Mouse (Mus musculus) kidney, adult 18-20 months (tissue): Measurements from ENCODE around the gene Soat2.

Experiments
- DNase-seq: peaks from one replicate; pipeline ENCODE4 v3.0.0; 2021

The Soat2 gene

DNA sequence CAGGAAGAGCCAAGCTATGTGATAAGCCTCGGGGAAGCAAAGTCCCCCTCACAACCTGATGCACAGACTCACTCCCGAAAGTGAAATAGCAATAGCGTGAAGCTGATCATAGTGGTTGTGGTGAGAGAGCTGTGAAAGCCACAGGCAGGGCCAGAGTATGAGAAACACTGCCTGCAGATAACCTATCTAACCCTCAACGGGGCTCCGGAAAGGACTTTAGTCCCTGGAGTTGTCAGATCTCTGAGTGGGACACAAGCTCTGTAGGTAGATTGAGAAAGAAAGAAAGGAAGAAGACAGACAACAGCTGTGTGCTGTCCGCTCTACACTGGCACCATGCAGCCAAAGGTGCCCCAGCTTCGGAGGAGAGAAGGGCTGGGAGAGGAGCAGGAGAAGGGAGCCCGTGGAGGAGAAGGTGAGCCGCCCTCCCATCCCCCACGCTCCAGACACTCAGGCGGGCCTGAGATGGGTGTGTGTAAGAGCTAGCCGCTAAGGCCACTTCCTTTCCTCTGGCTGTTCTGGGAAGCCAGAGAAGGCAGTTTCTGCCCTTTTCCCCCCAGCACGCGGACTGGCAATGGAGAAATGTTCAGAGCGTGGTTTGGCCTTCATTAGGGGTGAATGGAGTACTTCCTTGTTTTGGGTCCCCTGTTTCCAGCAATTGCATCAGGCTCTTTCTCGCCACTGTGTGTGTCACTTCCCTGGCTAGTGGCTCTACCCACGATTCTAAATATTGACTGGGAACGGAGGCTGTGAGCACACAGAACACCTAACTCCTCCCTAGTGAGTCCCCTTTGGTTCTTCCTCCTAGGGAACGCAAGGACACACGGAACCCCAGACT, at the start of gene Soat2:
Gene Soat2, plus strand, starts transcription at position 226 of the 835 bp plus-strand sequence.
- DNase-seq: peak; percentile 38

DNA sequence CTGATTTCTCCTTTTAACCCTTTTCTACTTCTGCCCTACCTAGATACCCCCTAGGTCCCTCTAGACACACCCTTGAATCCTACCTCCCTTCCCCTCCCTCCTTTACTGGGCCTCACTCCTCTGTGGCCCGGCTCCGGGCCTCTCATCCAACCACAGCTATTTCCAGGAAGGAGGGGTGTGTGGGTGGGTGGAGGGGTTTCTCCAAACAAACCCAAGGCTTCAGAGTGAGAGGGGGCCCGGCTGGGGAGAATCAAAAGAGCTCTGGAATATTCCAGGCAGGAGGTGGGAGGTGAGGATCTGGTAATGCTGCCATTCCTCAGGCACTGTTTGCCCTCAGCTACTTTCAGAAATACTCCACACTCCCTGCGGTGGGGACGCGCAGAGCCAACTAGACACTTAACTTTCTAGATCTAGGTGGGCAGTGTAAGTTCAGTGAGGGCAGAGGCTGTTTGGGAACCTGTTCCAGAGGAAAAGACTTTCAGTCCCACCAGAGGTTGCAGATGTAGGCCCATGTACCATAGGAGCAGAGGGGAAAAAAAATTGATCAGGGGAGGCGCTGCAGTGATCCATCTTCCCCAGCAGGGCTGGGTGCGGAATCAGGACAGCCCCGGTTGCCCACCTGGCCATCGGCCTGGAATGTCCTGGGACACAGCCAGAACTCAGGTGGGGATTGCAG, 49.2 kb upstream of the Soat2 start:
- no peak for DNase-seq

DNA sequence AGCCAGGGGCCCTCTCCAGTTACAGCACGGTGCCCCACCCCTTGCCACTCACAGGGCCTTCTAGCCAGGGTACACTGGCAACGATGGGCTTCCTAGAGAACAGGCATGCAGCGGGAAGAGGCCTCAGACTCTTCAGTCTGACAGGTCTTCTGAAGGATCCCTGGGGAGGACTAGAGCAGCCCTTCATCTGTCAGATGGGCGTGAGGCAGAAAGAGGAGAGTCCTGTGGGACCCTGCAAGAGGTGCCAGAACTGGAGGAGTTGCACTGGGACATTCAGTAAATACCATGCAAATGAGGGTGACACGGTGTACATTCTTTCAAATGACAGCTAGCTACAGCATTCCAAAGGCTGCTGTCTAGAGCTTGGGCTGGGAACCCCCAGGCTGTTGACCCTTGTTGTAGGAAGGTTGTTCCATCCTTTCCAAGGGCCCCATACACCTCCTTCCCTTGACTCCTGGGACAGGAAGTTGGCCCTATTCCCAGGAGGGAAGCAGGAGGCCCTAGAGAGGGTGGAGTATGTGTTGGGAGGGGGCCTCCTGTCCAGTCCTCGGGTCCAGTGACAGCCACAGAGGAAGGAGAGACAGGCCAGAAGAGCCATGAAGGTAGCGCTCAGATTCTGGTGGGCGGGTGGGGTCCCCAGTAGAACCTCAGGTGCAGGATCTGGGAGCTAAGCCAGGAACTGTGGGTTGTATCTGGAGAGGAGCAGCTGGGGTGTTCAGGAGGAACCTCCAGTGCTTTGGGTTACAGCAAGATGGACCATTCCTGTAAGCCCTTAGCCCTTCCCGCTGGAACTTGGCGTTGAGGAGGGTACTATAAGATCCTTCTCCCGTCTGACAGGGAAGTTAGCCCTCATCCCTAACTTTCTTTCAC, 48.4 kb upstream of the Soat2 start:
- DNase-seq: peak; percentile 82

GRCm38 (mm10) chr15:102102548-102103121, 47.7 kb upstream of the Soat2 start:
- DNase-seq: peak; percentile 82

- DNase-seq: no peak
Observed at GRCm38 (mm10) chr15:102103371-102103946, 46.9 kb upstream of the Soat2 start.

- peak; percentile 94 for DNase-seq
Observed at GRCm38 (mm10) chr15:102103947-102104555, 46.3 kb upstream of the Soat2 start.

DNA sequence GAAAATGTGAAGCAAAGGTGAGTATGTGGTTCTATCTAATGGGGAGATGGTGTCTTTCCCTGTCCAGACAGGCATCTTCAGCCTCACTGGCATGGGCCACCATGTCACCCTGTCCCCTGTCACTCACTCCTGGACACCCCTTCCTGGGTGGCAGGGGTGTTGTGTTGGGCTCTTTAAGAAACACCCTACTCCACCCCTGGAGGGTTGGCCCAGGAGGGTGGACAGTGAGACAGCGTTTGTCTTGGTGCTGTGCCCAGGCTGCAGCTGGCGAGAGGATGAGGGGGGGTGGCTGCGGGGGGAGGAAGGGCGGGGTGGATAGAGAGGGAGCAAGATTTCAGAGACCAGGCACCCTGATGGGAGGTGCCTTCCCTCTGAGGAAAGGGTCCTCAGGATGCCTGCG, 45.0 kb upstream of the Soat2 start:
- peak; percentile 84 for DNase-seq

DNA sequence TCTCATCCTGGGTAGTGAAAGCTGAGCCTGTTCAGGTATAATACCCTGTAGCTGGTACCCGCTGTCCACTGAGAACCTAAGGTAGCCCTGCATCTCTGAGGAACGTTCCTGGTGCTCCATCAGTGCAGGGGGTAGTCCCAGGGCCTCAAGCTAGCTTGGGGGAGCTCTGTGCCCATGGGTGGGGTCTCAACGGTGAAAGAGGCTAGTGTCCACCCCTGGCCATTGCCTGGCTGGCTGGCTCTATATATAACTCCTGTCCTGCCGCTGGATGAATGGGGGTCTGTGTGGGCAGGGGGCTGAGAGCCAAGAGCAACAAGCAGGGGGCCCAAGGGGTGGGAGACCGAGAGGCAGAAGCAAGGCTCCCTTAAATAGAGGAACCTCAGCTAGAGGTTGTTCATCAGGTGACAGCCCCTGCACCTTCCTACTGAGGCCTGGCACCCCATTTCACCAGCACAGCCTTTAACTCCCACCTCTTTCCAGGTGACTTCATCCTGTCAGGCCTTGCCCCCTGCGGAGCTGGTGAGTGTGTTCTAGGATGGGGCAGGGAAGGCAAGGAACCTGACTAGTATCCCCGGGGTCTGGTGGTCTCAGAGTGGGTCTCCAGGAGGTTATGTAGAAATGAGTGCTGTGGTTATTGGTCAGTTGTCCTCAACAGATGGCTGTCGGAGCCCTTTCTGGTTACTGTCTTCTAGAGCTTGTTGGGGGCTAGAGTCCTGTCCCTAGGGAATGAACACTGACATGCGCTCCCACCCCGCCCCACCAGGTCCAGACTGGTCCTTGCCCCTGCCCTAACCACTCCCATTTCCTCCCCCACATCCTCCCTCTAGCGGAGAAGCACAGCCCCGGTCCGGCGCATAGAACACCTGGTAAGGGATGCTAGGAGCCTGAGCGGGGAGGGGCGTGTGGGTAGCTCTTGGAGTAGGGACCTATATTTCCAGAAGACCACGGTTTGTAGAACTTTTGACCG, 44.3 kb upstream of the Soat2 start:
- DNase-seq: peak; percentile 39

GRCm38 (mm10) chr15:102106754-102107456, 43.4 kb upstream of the Soat2 start:
- peak; percentile 41 for DNase-seq

DNA sequence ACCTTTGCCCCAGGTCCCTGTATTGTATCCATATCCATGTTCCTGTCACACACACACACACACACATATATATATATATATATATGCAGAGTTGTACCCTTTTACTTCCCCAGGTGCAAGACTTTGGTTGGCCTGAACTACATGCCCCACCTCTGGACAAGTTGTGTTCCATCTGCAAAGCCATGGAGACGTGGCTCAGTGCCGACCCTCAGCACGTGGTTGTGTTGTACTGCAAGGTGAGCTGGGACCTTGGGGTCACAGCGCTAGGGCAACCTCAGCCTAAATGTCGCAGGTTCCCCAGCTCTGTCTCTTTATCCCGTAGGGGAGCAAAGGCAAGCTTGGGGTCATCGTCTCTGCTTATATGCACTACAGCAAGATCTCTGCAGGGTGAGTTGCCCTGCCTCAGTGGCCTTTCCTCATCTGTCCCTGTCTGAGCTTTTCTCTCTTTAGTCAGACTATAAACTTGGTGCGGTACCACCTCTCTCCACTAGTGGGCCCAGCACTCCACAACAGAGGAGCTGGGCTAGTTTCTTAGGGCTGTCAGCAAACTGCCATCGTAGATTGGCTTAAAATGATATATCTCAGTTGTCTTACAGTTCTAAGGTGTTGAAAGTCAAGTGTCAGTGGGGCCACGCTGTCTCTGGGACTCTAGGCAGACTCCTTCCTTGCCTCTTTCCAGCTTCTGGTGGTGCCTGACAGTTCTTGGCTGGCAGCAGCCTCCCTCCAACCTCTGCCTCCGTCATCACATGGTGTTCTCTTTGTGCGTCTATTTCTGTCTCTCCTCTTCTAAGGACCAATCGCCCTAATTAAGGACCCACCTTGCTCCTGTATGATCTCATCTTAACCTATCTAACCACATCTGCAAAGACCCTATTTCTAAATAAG, 42.4 kb upstream of the Soat2 start:
- peak; percentile 76 for DNase-seq

DNA sequence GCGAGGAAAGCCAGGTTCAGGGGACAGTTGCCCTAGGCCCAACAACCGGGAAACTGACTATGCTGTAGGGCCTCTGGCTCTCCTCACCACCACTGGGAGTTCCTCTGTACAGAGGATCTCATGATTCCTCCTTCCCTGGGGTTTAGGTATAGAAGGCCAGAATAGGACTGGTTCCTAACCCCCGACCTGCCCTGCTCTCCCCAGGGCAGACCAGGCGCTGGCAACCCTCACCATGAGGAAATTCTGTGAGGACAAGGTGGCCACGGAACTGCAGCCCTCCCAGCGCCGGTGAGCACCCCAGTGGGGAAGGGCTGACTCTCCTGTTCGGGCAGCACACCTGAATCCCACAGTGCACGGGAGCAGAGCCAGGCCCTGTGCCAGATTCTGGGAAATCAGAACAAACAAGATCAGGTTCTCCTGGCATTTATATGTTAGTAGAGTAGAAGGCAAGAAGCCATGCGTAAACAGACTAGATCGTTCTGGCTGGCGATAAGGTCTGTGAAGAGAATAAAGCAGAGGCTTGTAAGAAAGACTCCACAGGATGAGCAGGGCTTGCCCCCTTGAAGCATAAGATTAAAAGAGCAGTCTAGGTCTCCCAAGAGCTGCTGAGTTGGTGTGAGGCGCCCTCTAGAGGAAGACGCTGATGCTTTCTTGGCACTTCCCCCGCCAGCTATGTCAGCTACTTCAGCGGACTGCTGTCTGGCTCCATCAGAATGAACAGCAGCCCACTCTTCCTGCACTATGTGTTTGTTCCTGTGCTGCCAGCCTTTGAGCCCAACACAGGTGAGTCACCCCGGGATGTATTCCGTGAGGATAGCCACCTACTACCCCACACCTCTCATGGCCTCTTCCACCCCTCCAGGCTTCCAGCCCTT, 41.4 kb upstream of the Soat2 start:
- peak; percentile 82 for DNase-seq

DNA sequence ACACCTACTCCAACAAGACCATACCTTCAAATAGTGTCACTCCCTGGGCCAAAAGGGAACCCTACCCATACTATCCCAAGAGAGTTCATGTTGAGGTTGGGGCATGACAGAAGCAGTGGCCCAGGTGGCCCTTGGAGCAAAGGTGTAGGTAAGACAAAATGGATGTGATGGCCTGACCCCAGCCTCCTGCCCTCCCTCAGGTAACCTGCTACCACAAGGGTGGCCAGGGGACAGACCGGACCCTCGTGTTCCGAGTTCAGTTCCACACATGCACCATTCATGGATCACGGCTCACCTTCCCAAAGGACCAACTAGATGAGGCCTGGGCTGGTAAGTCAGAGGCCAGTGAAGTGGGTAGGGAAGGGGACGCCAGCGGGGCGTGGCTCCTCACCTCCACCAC, 40.1 kb upstream of the Soat2 start:
- no peak for DNase-seq

- no peak for DNase-seq
Observed at GRCm38 (mm10) chr15:102110701-102111494, 39.4 kb upstream of the Soat2 start.

DNA sequence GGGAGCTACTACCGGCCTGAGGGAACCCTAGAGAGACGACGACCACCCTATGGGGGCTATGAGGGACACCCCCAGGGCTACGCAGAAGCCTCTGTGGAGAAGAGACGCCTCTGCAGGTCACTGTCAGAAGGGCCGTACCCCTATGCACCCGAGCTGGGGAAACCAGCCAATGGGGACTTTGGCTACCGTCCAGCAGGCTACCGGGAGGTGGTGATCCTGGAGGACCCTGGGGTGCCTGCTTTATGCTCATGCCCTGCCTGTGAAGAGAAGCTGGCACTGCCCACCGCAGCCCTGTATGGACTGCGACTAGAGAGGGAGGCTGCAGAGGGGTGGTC, 38.9 kb upstream of the Soat2 start:
- no peak for DNase-seq

- DNase-seq: no peak
Observed at GRCm38 (mm10) chr15:102112181-102112580, 38.1 kb upstream of the Soat2 start.

- no peak for DNase-seq
Observed at GRCm38 (mm10) chr15:102112827-102113226, 37.5 kb upstream of the Soat2 start.

GRCm38 (mm10) chr15:102113674-102114073, 36.7 kb upstream of the Soat2 start:
- no peak for DNase-seq
